Mouse (Mus musculus) CH12.LX (cell line): ENCODE data around the gene Gm29666. TPM values are rescaled to one million over a fixed set of nuclear protein-coding genes. Genes with fewer than 3 reads are reported as not detected.

ENCODE experiments used
- DNase-seq: peaks from one replicate; pipeline ENCODE4 v3.0.0-alpha.2; 2013; ENCODE audit errors: extremely low read depth
- H3K27ac ChIP-seq: 2 replicates; pipeline ENCODE4 v1.5.1; 2012; ENCODE audit warnings: low read depth, mild to moderate bottlenecking, control low read depth, moderate library complexity; ENCODE audit not compliant: insufficient read depth
- H3K27me3 ChIP-seq: replicated peaks from 2 replicates; pipeline ENCODE3; 2012; ENCODE audit warnings: inconsistent platforms
- H3K36me3 ChIP-seq, 2 experiments: replicated peaks in 1 of 2; 2 replicates each; pipeline versions ENCODE3 to v1.6.1; 2012; ENCODE audit warnings: inconsistent platforms in 1 of 2, low read length in 1 of 2, mild to moderate bottlenecking in 1 of 2, mixed read lengths in 1 of 2, moderate library complexity in 1 of 2; ENCODE audit not compliant: control insufficient read depth in 1 of 2, insufficient read depth in 1 of 2
- H3K4me1 ChIP-seq, 2 experiments: 2 replicates each; pipeline ENCODE4 v1.6.1; 2012; ENCODE audit warnings: inconsistent platforms in 1 of 2, moderate library complexity in 1 of 2; ENCODE audit not compliant: insufficient read depth in 2 of 2, control insufficient read depth in 1 of 2
- H3K4me2 ChIP-seq: 2 replicates; pipeline ENCODE4 v1.6.1; 2012; ENCODE audit warnings: low read depth, mild to moderate bottlenecking, control low read depth; ENCODE audit not compliant: poor library complexity, insufficient read depth, severe bottlenecking
- H3K4me3 ChIP-seq, 3 experiments: fragments of 150-350 bp in 1 of 3; sonication (generic) in 1 of 3; replicated peaks in 1 of 3; 2 replicates each; pipeline versions ENCODE3 to v1.5.1; 2011 to 2012; ENCODE audit warnings: low read depth in 2 of 3, low read length in 2 of 3, mild to moderate bottlenecking in 2 of 3, moderate library complexity in 2 of 3, control low read depth in 1 of 3, improper control_type of control experiment in 1 of 3, inconsistent platforms in 1 of 3, mixed read lengths in 1 of 3; ENCODE audit not compliant: poor library complexity in 1 of 3
- H3K79me2 ChIP-seq: replicated peaks from 2 replicates; pipeline ENCODE4 v1.6.1; 2012; ENCODE audit warnings: mild to moderate bottlenecking, moderate library complexity; ENCODE audit not compliant: control insufficient read depth, poor library complexity, insufficient read depth, severe bottlenecking; ENCODE audit errors: extremely low read depth
- H3K9ac ChIP-seq: 2 replicates; pipeline ENCODE4 v1.6.1; 2012; ENCODE audit warnings: low read depth, mild to moderate bottlenecking, control low read depth, moderate library complexity; ENCODE audit not compliant: insufficient read depth
- H3K9me3 ChIP-seq: replicated peaks from 2 replicates; pipeline ENCODE3; 2012; ENCODE audit warnings: low read length, inconsistent platforms, mixed read lengths
- CHD2 ChIP-seq: IDR thresholded peaks from 2 replicates; pipeline ENCODE4 v1.6.1; 2011; ENCODE audit warnings: low read length, improper control_type of control experiment
- CTCF ChIP-seq, 2 experiments: IDR thresholded peaks in 1 of 2; conservative IDR thresholded peaks in 1 of 2; 2 replicates each; pipeline ENCODE4 v1.5.1; 2011 to 2012; ENCODE audit warnings: low read depth in 2 of 2, low read length in 2 of 2, improper control_type of control experiment in 1 of 2, inconsistent platforms in 1 of 2, mild to moderate bottlenecking in 1 of 2, moderate library complexity in 1 of 2
- E2F4 ChIP-seq: IDR thresholded peaks from 2 replicates; pipeline ENCODE4 v1.6.1; 2011; ENCODE audit warnings: low read depth, low read length, improper control_type of control experiment; ENCODE audit not compliant: insufficient replicate concordance
- ELF1 ChIP-seq: IDR thresholded peaks from 2 replicates; pipeline ENCODE4 v1.6.1; 2014; ENCODE audit warnings: low read depth, mild to moderate bottlenecking, inconsistent platforms, low read length, improper control_type of control experiment
- EP300 ChIP-seq: IDR thresholded peaks from 2 replicates; pipeline ENCODE4 v1.6.1; 2011; ENCODE audit warnings: low read length, improper control_type of control experiment
- GABPA ChIP-seq: IDR thresholded peaks from 2 replicates; pipeline ENCODE4 v1.6.1; 2012; ENCODE audit warnings: low read depth, low read length, improper control_type of control experiment, inconsistent platforms; ENCODE audit not compliant: insufficient replicate concordance
- HCFC1 ChIP-seq: IDR thresholded peaks from 2 replicates; pipeline ENCODE4 v1.6.1; 2012; ENCODE audit warnings: low read depth, mild to moderate bottlenecking, inconsistent platforms, low read length, improper control_type of control experiment
- IRF4 ChIP-seq: IDR thresholded peaks from 2 replicates; pipeline ENCODE4 v1.6.1; 2014; ENCODE audit warnings: low read depth, mild to moderate bottlenecking, inconsistent platforms, low read length, improper control_type of control experiment
- JUN ChIP-seq: IDR thresholded peaks from 2 replicates; pipeline ENCODE4 v1.6.1; 2011; ENCODE audit warnings: low read depth, mild to moderate bottlenecking, low read length, improper control_type of control experiment, moderate library complexity; ENCODE audit not compliant: insufficient read depth
- JUND ChIP-seq: conservative IDR thresholded peaks from 2 replicates; pipeline ENCODE4 v1.6.1; 2011; ENCODE audit warnings: low read depth, low read length, improper control_type of control experiment
- KAT2A ChIP-seq: IDR thresholded peaks from 2 replicates; pipeline ENCODE4 v1.6.1; 2012; ENCODE audit warnings: low read length, improper control_type of control experiment, inconsistent platforms; ENCODE audit not compliant: insufficient replicate concordance
- MAFK ChIP-seq: IDR thresholded peaks from 2 replicates; pipeline ENCODE4 v1.6.1; 2011; ENCODE audit warnings: low read length, improper control_type of control experiment; ENCODE audit not compliant: insufficient replicate concordance
- MXI1 ChIP-seq: IDR thresholded peaks from 2 replicates; pipeline ENCODE4 v1.6.1; 2011; ENCODE audit warnings: mild to moderate bottlenecking, low read depth, low read length, improper control_type of control experiment
- PAX5 ChIP-seq: IDR thresholded peaks from 2 replicates; pipeline ENCODE4 v1.6.1; 2012; ENCODE audit warnings: low read length, inconsistent platforms, mixed read lengths
- POLR2AphosphoS2 ChIP-seq: IDR thresholded peaks from 2 replicates; pipeline ENCODE4 v1.6.1; 2011; ENCODE audit warnings: low read depth, low read length, improper control_type of control experiment
- RAD21 ChIP-seq: IDR thresholded peaks from 2 replicates; pipeline ENCODE4 v1.6.1; 2011; ENCODE audit warnings: low read depth, mild to moderate bottlenecking, low read length, improper control_type of control experiment, moderate library complexity
- TCF12 ChIP-seq: IDR thresholded peaks from 2 replicates; pipeline ENCODE4 v1.6.1; 2014; ENCODE audit warnings: low read depth, mild to moderate bottlenecking, inconsistent platforms, low read length, improper control_type of control experiment
- UBTF ChIP-seq: IDR thresholded peaks from 2 replicates; pipeline ENCODE4 v1.6.1; 2012; ENCODE audit warnings: low read depth, mild to moderate bottlenecking, inconsistent platforms, low read length, improper control_type of control experiment, moderate library complexity
- USF1 ChIP-seq: IDR thresholded peaks from 2 replicates; pipeline ENCODE4 v1.6.1; 2014; ENCODE audit warnings: low read depth, mild to moderate bottlenecking, inconsistent platforms, low read length, improper control_type of control experiment
- USF2 ChIP-seq: conservative IDR thresholded peaks from 2 replicates; pipeline ENCODE4 v1.6.1; 2011; ENCODE audit warnings: low read depth, low read length, improper control_type of control experiment
- ZC3H11A ChIP-seq: IDR thresholded peaks from 2 replicates; pipeline ENCODE4 v1.6.1; 2012; ENCODE audit warnings: low read depth, mild to moderate bottlenecking, inconsistent platforms, low read length, improper control_type of control experiment
- ZKSCAN1 ChIP-seq: IDR thresholded peaks from 2 replicates; pipeline ENCODE4 v1.6.1; 2012; ENCODE audit warnings: low read depth, inconsistent platforms, low read length, improper control_type of control experiment, borderline replicate concordance
- ZMIZ1 ChIP-seq: IDR thresholded peaks from 2 replicates; pipeline ENCODE4 v1.6.1; 2012; ENCODE audit warnings: low read depth, mild to moderate bottlenecking, inconsistent platforms, low read length, improper control_type of control experiment
- ZNF384 ChIP-seq: IDR thresholded peaks from 2 replicates; pipeline ENCODE4 v1.6.1; 2012; ENCODE audit warnings: low read depth, low read length, improper control_type of control experiment, inconsistent platforms
- dilution Hi-C: fragments of 300-500 bp; cut with MboI; formaldehyde crosslinking; loops from 2 replicates; pipeline ENCODE4 v1.14.3; 2020; ENCODE audit warnings: low sequenced_read_pairs; ENCODE audit not compliant: extremely low pct_unique_long_range_greater_than_20kb, extremely low pct_ligation_motif_present
- in situ Hi-C: fragments of 300-500 bp; cut with MboI; formaldehyde crosslinking; loops from 3 replicates; pipeline ENCODE4 v1.14.3; 2019; ENCODE audit warnings: low sequenced_read_pairs, low pct_ligation_motif_present, low pct_unique_long_range_greater_than_20kb, mixed read lengths
- polyA plus RNA-seq: library from polyadenylated mRNA; unstranded; fragments of >175 nt; gene quantifications from 2 replicates; pipeline ENCODE4 v1.2.1, GENCODE M21; 2012; ENCODE audit warnings: low read depth; ENCODE audit not compliant: insufficient read length
- total RNA-seq, 2 experiments: library from RNA; depleted of rRNA; stranded (reverse); fragments of 300-350 nt in 1 of 2; fragments of >200 nt in 1 of 2; gene quantifications; 2 replicates each; pipeline ENCODE4 v1.2.3; 2012 to 2014

The Gm29666 gene
- total and polyA plus RNA-seq, 3 experiments, result 0.54 to 0.68 (median 0.64) TPM

- TF ChIP-seq MXI1 (no peak), ZNF384 (no peak), E2F4 (no peak), ELF1 (no peak), IRF4 (no peak), ZMIZ1 (no peak), USF1 (no peak), ZKSCAN1 (no peak), JUN (no peak), KAT2A (no peak), RAD21 (no peak), HCFC1 (no peak), CTCF (conservative IDR thresholded peaks at IDR 0.05 in 1 of 2, IDR thresholded peaks at IDR 0.05 in 1 of 2; ENCODE audit: low read depth in 2 of 2, low read length in 2 of 2) (no peak), TCF12 (no peak), JUND (no peak), UBTF (no peak), CHD2 (no peak)
These were observed 42.6 kb downstream of the Gm29666 start for GRCm38 (mm10) chr15:84877029-84877815.

GRCm38 (mm10) chr15:84873867-84874266, 46.0 kb downstream of the Gm29666 start:
- dilution Hi-C loops, result no loop called here
- no peaks in the 10 kb centered on the region for H3K79me2 ChIP-seq
- TF ChIP-seq MAFK (no peak), USF1 (no peak), EP300 (no peak), GABPA (no peak), JUND (no peak), MXI1 (no peak), ZC3H11A (no peak), PAX5 (no peak), RAD21 (no peak), CHD2 (no peak), POLR2AphosphoS2 (no peak), KAT2A (no peak), USF2 (no peak), UBTF (no peak), E2F4 (no peak)
- no peaks in the 10 kb centered on the region for H3K4me1 ChIP-seq
- H3K9ac ChIP-seq, result no peak overlapping the region
- no peaks in the 10 kb centered on the region for H3K36me3 ChIP-seq
- peaks cover 5% of the 10 kb centered on the region for H3K9me3 ChIP-seq
- no peak overlapping the region for H3K27ac ChIP-seq
- no peak overlapping the region for H3K4me3 ChIP-seq
- no peak for DNase-seq
- peaks cover 9% of the 10 kb centered on the region for H3K27me3 ChIP-seq
- H3K4me2 ChIP-seq, result no peak overlapping the region
- in situ Hi-C loops, result no loop called here

More at GRCm38 (mm10) chr15:84877029-84877815, 42.6 kb downstream of the Gm29666 start:
- no peaks in the 10 kb centered on the region for H3K4me1 ChIP-seq
- H3K4me2 ChIP-seq, result no peak overlapping the region
- H3K9ac ChIP-seq, result no peak overlapping the region
- H3K4me3 ChIP-seq, result no peak overlapping the region
- dilution Hi-C loops, result no loop called here
- no peak for DNase-seq
- no peak overlapping the region for H3K27ac ChIP-seq
- H3K9me3 ChIP-seq, result peaks cover under 1% of the 10 kb centered on the region
- in situ Hi-C loops, result no loop called here
- H3K79me2 ChIP-seq, result no peaks in the 10 kb centered on the region
- H3K36me3 ChIP-seq, result no peaks in the 10 kb centered on the region
- H3K27me3 ChIP-seq, result peaks cover 4% of the 10 kb centered on the region
